Mouse (Mus musculus): ENCODE data around the gene Txnrd1. TPM values are rescaled to one million over a fixed set of nuclear protein-coding genes. Genes with fewer than 3 reads are reported as not detected.

Txnrd1 gene
- total RNA-seq (2014; fragmentation: Nextera tagmentation) (59.2 and 69.7 TPM in 2 replicates), total RNA-seq (2017) (85.1 and 91.5 TPM in 2 replicates)

DNA sequence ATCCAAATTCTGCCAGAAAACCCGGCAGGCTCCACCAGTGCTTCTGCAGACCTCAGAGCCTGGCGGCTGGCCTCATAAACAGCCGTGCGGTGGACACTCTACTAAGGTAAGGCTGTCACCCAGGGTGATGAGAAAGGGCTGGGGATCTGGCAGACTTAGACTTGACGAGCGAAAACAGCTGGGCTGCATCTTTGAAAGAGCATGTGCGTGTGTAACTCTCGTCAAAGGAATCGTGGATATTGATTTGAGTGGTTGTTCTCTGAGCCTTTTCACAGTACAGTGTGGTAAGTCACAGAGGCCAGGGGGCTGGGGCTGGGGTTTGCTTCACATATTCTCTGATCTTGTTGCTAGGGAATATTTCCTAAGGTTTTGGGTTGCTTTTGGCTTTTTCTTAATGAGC lies at the start of gene Txnrd1:
Gene Txnrd1 (plus strand): TSS at position 26 of the 400 bp plus-strand sequence.
- ATAC-seq (replicated peaks; ENCODE audit: poor library complexity, severe bottlenecking) = no peak

DNA sequence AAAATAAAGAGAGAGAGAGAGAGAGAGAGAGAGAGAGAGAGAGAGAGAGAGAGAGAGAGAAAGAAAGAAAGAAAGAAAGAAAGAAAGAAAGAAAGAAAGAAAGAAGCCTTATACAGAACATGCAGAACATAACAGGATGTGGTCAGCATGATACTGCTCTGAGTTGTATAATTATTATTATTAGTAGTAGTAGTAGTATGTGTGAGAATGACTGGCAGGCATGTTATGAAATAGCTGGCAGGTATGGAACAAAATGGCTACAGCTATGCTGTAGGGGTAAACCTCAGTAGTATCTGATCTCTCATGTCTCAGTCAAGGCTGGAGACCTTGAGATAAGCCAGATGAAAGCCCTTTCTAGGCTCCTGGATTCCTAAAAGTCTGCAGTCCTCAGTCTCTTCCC lies 44.6 kb upstream of the Txnrd1 start:
- ATAC-seq (replicated peaks; ENCODE audit: poor library complexity, severe bottlenecking) = no peak

DNA sequence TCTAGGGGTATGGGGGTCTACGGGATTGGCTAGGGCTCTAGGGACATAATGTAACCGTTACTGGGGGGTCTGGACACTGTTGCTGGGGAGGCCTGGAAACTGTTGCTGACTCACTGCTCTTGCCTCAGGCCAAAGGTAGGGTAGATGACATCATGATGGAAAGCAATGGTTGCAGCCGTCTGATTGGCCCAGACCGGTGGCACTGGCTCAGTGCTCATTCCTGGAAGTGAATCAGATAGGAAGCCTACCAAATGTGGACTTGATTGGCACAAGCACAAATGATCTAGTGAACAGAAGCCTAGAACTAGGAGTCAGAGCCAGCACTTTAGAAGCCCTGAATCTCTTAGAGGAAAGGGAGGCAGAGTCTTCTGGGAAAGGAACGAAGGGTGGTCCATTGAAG lies 43.2 kb upstream of the Txnrd1 start:
- no peak for ATAC-seq (replicated peaks; ENCODE audit: poor library complexity, severe bottlenecking)

DNA sequence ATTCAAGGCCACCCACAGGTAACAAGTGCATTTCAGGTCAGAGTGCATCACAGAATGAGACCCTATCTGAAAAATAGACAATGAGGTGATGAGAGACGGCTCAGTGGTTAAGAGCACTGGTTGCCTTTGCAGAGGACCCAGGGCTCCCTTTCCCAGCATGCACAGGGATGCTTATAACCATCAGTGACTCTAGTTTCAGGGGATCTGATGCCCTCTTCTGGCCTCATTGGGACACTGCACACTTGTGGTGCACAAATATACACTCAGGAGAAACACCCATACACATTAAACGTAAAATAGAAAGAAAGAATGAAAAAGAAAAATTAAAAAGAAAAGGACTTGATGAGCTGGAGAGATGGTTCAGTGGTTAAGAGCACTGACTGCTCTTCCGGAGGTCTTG lies 42.0 kb upstream of the Txnrd1 start:
- ATAC-seq (replicated peaks; ENCODE audit: poor library complexity, severe bottlenecking) = no peak

DNA sequence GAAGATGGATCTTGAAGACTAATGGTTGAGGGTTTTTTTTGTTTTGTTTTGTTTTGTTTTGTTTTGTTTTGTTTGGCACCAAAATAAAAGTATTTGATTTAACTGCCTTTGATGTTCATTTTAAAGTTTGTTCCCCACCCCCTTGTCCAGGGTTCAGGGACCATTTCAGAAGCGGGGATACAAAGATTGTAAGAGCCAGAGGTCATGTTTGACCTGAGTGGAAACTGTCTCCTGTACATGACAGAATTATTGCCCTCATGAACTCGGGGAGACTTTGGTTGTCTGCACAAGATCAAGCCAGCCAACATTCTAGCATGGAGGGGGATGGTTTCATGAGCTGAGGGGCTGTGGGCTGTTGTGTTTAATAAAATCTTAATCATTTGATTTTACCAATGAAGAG lies 41.4 kb upstream of the Txnrd1 start:
- no peak for ATAC-seq (replicated peaks; ENCODE audit: poor library complexity, severe bottlenecking)

DNA sequence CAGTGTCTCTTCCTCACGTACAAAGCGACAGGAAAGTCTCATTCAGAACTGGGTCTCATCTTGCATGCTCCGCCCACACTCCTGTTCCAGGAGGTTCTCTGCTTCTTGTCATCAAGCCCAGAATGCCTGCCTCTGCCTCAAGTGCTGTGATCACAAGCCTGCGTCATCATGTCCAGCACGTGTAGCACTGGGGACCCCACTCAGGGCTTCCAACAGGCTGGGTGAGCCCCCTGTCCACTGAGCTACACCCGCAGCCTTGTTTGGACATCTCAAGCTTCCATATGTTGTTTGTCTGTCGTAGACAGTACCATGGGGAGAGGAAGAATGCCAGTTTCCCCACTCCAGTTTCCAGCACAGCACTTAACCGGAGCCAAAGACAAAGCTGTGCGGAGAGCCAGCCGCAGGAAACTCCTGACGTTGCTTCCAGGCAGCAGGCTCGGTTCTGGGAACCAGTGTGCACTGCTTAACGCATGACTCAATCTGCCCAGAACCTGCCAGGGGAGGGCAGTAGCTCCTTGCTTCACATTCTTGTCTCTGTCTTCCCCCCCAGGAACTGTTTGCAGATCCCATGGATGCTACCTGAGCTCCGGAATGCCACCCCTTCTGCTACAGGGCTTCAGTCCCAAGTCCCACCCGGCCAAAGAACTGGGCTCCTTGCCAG lies 38.5 kb upstream of the Txnrd1 start:
- ATAC-seq (replicated peaks; ENCODE audit: poor library complexity, severe bottlenecking) = peak; percentile 71

DNA sequence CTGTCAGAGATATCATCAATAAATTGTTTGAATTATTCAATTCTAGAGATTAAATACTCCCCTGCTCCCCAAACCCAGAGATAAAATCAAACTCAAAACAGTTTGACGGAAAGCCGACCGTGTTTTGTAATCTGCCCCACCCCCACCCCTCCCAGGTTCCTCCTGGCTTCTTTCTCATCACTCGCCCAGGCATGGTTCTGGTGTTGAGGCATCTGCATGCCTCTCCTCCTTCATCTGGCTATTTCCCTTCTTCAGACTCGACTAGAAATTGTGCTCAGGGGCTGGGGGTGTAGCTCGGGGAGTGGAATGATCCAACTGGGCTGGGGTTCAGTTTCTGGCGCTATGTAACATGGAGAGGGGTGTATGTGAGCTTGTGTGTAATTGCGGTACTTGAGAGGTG lies 38.0 kb upstream of the Txnrd1 start:
- peak; percentile 18; the same call in 1 of the 2 replicates for ATAC-seq (replicated peaks; ENCODE audit: poor library complexity, severe bottlenecking)

DNA sequence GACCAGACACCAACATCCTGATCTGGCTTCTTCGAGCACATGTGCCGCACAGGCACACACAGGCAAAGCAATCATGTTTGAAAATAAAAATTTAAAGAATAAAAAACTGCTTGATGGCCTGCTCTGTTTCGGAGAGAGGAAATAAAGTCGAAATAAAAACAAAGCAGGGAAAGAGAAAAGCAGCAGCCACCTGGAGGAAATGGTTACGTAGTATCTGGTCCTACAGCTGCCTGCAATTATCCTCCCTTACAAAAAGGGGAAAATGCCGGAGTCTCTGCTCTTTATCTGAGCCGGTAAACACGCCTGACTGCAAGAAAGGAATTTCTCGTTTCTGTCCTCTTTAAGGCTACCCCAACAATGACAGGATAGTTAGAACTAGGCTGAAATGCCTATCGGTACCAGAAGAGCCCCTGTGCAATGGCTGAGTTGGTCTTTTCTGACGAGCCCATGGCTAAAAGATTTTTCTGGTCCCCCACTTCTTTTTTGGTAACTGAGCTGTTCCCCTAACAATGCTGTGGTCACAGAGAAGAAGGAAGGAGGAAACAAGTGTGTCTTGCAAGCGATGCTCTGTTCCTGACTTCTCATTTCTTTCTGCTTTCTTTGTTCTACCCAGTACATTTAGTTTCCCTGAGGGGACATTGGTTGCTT lies 37.2 kb upstream of the Txnrd1 start:
- peak; percentile 70 for ATAC-seq (replicated peaks; ENCODE audit: poor library complexity, severe bottlenecking)

DNA sequence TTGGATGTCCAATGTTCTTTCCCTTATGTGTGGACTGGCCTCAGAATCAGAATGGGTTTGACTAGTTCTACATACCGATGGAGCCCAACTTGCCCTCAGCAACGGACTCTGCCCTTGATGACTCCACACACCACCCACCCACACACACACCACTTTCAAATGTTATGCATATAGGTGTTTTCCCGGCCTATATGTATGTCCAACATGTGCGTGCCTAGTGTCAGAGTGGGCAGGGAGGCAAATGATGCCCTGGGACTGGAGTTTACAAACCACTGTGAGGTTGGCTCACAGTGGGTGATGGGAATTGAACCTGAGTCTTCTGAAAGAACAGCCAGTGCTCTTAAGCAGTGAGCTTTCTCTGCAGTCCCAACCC lies 36.6 kb upstream of the Txnrd1 start:
- no peak for ATAC-seq (replicated peaks; ENCODE audit: poor library complexity, severe bottlenecking)

DNA sequence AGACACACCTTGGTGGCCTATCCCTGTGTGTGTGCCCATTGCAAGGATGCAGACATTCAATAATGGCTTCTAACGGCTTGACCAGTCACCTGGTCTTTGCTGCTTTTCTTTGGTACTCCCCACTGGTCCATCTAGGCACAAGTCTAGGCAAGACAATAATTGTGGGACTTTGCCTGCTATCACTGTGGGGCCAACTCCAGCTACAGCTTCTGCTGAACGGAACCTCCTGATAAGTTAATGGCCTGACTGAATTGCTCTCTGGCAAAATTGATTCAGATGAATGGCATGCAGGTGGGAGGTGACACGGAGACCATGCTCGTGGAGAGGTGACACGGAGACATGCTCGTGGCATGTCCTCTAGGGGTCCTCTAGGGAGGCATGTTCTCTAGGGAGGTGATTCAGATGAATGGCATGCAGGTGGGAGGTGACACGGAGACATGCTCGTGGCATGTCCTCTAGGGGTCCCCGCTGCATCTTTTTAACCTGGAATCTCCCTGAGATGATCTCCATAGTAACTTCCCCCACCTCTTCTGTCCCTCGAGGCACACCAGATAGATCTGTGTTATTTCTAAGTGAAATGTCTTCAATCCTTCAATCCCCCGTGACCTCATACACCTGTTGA lies 35.3 kb upstream of the Txnrd1 start:
- ATAC-seq (replicated peaks; ENCODE audit: poor library complexity, severe bottlenecking) = no peak

DNA sequence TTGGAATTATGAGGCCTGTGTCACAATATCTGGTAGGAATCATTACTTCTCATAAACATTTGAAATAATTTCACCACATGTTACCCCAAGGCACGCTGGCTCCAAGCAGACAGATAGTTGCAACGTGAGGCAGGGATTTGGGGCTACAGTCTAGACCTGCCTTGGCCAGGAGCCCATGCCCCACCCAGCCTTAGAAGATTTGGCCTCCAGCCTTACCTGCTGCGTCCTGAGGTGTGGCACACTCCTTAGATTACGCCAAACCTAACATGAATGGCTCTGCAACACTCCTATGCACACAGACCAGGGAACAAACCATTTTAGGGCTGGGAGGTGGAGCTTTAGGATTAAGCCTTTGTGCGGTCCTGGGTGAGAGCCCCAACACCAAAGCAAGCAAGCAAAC lies 33.7 kb upstream of the Txnrd1 start:
- no peak for ATAC-seq (replicated peaks; ENCODE audit: poor library complexity, severe bottlenecking)

DNA sequence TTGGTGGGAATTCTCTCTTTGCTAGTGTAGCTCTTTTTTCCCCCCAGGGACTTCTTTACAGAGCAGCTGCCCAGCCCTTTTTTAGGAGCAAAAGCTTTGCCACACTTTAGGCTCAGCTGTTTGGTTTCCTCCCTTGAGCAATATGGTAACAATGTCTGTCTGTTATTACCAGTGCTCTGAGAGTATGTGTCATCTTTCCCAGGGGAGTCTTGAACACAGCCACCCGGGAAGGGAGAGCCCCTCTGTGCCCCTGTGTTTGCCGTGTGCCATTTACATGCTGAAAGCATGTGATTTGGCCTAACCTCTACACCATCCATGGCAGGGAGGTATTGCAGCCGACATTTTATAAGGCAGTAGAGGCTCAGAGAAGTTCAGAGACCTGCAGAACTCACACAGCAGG lies 29.4 kb upstream of the Txnrd1 start:
- no peak for ATAC-seq (replicated peaks; ENCODE audit: poor library complexity, severe bottlenecking)

DNA sequence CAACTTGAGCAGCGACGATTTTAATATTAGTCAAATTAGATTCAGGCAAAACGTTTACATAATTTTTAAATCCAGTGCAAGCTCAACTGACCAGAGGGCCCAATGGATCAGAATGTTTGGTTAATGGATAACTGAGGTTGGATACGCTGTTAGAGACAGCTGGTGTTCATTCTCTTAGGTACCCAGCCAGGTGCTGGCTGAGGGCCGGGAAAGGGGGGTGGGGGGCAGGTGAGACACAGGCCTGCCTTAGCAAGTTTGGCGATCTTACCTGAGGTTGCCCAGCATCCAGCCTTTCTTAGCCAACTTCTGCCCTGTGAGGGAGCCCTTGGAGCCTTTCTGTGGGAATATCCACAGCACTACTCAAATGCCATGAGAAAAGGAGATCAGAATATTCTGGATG lies 28.6 kb upstream of the Txnrd1 start:
- ATAC-seq (replicated peaks; ENCODE audit: poor library complexity, severe bottlenecking) = no peak

DNA sequence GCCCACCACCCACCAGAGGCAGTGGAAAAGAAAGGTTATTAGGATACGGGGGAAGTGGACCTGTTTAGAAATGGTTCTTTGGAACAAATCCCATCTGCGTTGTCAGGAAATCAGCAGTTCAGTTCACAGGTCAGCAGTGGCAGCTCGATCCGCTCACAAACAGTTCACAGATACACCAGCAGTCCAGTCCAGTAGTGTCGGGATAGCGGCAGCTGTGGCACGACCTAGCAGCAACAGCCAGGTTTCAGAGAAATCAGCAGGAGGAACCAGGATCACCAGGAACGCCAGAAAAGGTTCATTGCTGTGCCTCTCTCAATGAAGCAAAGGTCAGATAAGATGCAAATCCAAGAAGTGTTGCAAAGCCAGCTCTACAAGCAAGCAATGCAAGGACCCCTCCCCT lies 27.3 kb upstream of the Txnrd1 start:
- no peak for ATAC-seq (replicated peaks; ENCODE audit: poor library complexity, severe bottlenecking)

DNA sequence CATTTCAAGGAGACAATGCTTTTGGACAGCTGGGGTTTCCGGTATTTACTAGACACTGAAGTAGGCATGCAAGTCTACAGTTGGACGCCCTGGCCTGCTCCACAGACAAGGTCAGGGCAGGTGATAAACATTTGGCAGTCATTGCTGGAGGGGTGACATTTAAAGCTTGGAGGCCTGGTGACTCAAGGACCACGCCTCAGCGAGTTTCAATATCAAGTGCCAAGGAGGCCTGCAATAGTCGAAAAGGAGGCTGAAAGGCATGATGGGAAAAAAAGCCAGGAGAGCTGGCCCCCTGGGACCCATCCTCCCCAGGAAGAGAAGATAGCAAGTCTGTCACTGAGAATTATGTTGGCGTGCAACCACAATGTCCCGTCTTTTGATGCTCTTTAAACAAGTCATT lies 26.5 kb upstream of the Txnrd1 start:
- no peak for ATAC-seq (replicated peaks; ENCODE audit: poor library complexity, severe bottlenecking)

DNA sequence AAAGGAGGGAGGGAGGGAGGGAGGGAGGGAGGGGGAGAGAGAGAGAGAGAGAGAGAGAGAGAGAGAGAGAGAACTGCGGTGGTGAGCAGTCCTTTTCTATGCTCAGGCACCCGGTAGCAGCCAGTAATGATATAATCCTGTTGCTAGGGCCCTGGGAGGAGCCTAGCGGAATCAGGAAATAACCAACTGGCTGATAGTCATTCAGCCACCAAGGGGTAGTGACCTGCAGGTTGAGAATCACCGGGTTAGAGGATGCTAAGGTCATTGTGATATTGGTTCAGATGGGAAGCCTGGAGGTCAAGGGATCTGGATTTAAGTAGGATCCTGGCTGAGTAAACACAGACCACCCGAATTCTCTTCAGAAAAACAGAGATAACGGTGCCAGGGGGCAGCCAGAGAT lies 25.6 kb upstream of the Txnrd1 start:
- ATAC-seq (replicated peaks; ENCODE audit: poor library complexity, severe bottlenecking) = peak; percentile 53; the same call in 1 of the 2 replicates

DNA sequence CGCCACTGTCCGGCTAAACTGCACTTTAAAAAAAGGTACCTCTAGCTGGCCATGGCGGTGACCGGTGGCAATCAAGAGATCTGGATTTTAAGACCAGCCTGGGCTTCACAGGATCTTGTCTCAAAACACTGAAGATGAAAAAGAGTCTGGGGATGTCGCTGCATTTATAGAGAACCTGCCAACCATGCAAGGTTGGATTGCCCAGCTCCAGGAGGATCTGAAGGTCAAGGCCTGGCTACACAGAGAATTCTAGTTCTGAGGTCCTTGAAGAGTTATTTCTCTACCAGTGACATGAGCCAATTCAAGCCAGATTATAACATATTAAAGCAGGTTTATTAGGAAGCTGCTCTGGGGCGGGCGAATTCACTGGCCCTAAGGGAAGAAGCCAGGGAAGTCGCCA lies 24.9 kb upstream of the Txnrd1 start:
- ATAC-seq (replicated peaks; ENCODE audit: poor library complexity, severe bottlenecking) = no peak

DNA sequence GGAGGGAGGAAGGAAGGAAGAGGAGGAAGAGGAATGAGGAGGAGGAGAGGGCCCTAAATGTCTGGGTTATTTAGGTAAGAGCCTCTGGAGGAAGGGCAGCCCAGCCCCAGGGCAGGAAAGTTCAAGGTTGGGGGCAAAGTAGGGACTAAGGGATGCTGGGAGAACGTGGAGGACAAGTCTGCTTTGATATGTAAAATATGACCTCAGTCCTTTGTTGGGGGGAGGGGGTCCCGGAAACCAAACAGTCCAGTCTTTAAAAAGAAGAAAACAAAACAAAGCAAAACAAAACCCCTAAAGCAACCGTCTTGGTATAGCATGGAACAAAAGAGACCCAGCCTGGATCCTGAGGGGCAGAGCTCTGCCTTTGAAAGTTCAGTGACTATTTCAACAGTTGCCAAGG lies 24.4 kb upstream of the Txnrd1 start:
- ATAC-seq (replicated peaks; ENCODE audit: poor library complexity, severe bottlenecking) = no peak

DNA sequence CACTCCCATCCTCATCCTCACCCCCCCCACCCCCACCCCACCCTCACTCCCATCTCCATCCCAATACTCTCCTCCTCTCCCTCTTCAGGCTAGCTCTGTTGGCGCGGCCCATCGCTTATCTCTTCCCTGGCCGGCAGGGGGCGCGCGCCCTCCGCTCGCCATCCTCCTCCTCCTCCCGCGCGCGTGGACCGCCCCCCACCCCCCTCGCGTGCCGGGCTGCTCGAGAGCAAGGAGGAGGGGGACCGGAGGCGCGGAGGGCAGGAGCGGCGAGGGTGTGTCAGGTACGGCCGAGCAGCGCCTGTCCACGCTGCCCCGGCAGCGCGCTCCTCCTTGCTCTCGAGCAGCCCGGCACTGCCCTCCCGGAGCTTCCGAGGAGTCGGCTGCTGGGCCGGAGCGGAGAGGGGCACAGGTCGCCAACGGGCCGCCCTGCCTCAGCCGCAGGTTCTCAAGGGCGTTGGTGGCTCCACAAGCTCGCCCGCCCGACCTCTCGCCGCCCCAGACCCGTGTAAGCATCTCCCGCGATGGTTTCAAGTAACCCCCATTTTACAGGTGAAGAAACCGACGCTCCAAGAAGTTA lies 21.8 kb upstream of the Txnrd1 start:
- peak; percentile 78 for ATAC-seq (replicated peaks; ENCODE audit: poor library complexity, severe bottlenecking)

DNA sequence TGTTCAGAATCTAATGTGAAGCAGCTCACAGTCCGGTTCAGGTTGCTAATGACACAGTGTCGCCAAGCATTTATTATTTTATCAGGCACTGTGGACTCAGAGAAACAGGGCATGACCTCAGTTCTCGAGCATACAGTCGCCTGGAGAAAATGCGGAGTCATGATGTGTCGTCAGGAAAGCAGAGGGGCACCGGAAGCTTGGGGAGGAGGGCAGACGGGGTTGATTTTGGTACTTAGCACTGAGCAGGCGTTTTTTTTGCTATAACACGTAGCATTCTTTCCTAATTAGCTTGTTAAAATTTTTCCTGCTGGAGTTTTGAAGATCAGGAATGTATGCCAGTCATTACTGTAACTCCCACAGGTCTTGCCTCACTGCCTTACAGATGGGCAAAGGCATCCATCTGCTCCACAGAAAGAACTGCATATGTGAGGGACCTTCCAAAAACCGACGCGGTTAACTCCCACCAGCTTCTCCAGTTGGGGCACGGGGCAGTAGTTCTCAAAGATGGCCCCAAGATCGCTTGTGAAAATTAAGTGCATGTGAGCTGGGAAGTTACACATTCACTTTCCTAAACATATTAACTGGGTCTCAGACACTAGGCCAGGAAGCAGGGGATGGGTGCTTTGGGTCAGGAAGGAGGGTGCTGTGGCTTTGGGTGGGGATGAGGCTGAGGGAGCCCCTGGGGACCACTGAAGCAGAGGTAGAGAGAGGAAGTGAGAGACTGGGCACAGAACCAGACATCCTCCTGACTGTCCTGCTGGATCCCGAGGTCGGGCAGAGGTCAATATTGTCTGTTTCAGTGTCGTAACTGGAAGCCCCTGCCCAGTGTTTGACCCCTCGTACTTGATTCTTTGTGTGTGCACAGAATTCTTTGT lies 19.4 kb upstream of the Txnrd1 start:
- peak; percentile 81 for ATAC-seq (replicated peaks; ENCODE audit: poor library complexity, severe bottlenecking)

DNA sequence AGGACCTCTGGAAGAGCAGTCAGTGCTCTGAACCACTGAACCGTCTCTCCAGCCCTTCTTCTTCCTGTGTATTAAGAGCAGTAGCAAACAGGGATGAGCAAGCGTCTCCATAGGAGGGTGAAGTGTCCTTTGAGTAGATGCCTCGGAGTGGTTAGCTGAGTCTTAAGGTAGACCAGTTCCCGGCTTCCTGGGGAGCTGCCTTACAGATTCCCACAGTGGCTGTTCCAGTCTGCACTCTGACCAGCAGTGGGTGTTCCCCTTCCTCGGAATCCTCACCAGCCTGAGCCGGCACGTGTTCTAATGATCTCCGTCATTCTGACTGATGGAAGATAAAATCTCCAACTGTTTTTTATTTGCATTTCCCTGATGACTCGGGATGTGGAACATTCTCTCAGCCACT lies 17.3 kb upstream of the Txnrd1 start:
- ATAC-seq (replicated peaks; ENCODE audit: poor library complexity, severe bottlenecking) = no peak

Data from granulocyte monocyte progenitor cell, adult 5-6 weeks (primary cell).